Mouse (Mus musculus) midbrain, embryonic 10.5 days (tissue): ENCODE measurements around the gene Ucn. TPM values are rescaled to one million over a fixed set of nuclear protein-coding genes. Genes with fewer than 3 reads are reported as not detected.

ENCODE experiments used
- DNase-seq: peaks from one replicate; pipeline ENCODE4 v3.0.0-alpha.2; 2017; ENCODE audit warnings: low spot score
- H3K27ac ChIP-seq: fragments of 300-500 bp; sonication (generic); replicated peaks from 2 replicates; pipeline ENCODE4 v1.5.1; 2016; ENCODE audit warnings: mild to moderate bottlenecking
- H3K27me3 ChIP-seq: fragments of 300-500 bp; sonication (generic); 2 replicates; pipeline ENCODE4 v1.6.1; 2016; ENCODE audit warnings: low read depth, mild to moderate bottlenecking; ENCODE audit not compliant: poor library complexity, severe bottlenecking
- H3K36me3 ChIP-seq: fragments of 300-500 bp; sonication (generic); 2 replicates; pipeline ENCODE4 v1.6.1; 2016; ENCODE audit warnings: mild to moderate bottlenecking, moderate library complexity
- H3K4me1 ChIP-seq: fragments of 300-500 bp; sonication (generic); 2 replicates; pipeline ENCODE4 v1.6.1; 2016
- H3K4me3 ChIP-seq: fragments of 300-500 bp; sonication (generic); 2 replicates; pipeline ENCODE4 v1.5.1; 2016; ENCODE audit warnings: mild to moderate bottlenecking, moderate library complexity
- H3K9me3 ChIP-seq: fragments of 300-500 bp; sonication (generic); replicated peaks from 2 replicates; pipeline ENCODE4 v1.6.1; 2016; ENCODE audit warnings: mild to moderate bottlenecking
- WGBS: fragments of 180-500 bp; shearing (Covaris S2); methylation state at CpG from one replicate; pipeline ENCODE4 v1.1.7; 2016; 5-methylcytosine and 5-hydroxymethylcytosine counted together
- polyA plus RNA-seq: library from polyadenylated mRNA; unstranded; fragments of >200 nt; fragmentation: Nextera tagmentation; extraction: Ambion mirVana; gene quantifications from 2 replicates; pipeline ENCODE4 v1.2.1, GENCODE M21; 2016

The Ucn gene
- polyA plus RNA-seq: not detected in 2 replicates

GRCm38 (mm10) chr5:31138241-31138967, at the start of gene Ucn:
TSS of gene Ucn (minus strand) at chr5:31138829.
- Histone ChIP-seq H3K9me3 (no peaks in the 10 kb centered on the region), H3K27ac (no peak within 1 kb of the TSS), H3K4me3 (peak within 1 kb of the TSS; percentile 49), H3K36me3 (peaks cover 12% of the 10 kb centered on the region), H3K27me3 (peaks cover 66% of the 10 kb centered on the region), H3K4me1 (peaks cover 28% of the 10 kb centered on the region)
- DNase-seq: peak; percentile 33
- WGBS: under 1% methylated on average over 52 of the region's 52 CpGs

- 60% methylated on average over 4 of the region's 4 CpGs for WGBS
- no peak for DNase-seq
- Histone ChIP-seq H3K4me1 (peaks cover 12% of the 10 kb centered on the region), H3K27ac (no peak overlapping the region), H3K27me3 (no peaks in the 10 kb centered on the region), H3K36me3 (peaks cover 20% of the 10 kb centered on the region), H3K9me3 (no peaks in the 10 kb centered on the region), H3K4me3 (no peak overlapping the region)
Measured at GRCm38 (mm10) chr5:31183678-31184077, 45.0 kb upstream of the Ucn start.

- no peak for DNase-seq
- H3K27ac ChIP-seq: no peak overlapping the region
- H3K36me3 ChIP-seq: peaks cover 16% of the 10 kb centered on the region
- no peaks in the 10 kb centered on the region for H3K27me3 ChIP-seq
- H3K4me1 ChIP-seq: peaks cover 15% of the 10 kb centered on the region
- WGBS: 96% methylated on average over 9 of the region's 9 CpGs
- peak overlapping the region; percentile 97 for H3K4me3 ChIP-seq
- no peaks in the 10 kb centered on the region for H3K9me3 ChIP-seq
Measured at GRCm38 (mm10) chr5:31181183-31181770, 42.6 kb upstream of the Ucn start.

- WGBS: under 1% methylated on average over 59 of the region's 59 CpGs
Measured at GRCm38 (mm10) chr5:31179766-31180630, 41.4 kb upstream of the Ucn start, which contains the start of the genes Gm29609 and Gtf3c2. TSS of gene Gm29609 (minus strand) at chr5:31179911. TSS of gene Gtf3c2 (minus strand) at chr5:31180144.

GRCm38 (mm10) chr5:31179301-31179765, 40.7 kb upstream of the Ucn start:
- peaks cover 30% of the 10 kb centered on the region for H3K36me3 ChIP-seq
- H3K4me3 ChIP-seq: peak overlapping the region; percentile 97
- DNase-seq: no peak
- WGBS: under 1% methylated on average over 25 of the region's 25 CpGs
- H3K27me3 ChIP-seq: no peaks in the 10 kb centered on the region
- no peaks in the 10 kb centered on the region for H3K9me3 ChIP-seq
- H3K27ac ChIP-seq: peak overlapping the region; percentile 95
- peaks cover 15% of the 10 kb centered on the region for H3K4me1 ChIP-seq

More at GRCm38 (mm10) chr5:31179766-31180630, 41.4 kb upstream of the Ucn start, which contains the start of the genes Gm29609 and Gtf3c2:
- Histone ChIP-seq H3K36me3 (peaks cover 23% of the 10 kb centered on the region), H3K27me3 (no peaks in the 10 kb centered on the region), H3K4me3 (peak within 1 kb of the TSS; percentile 97), H3K4me1 (peaks cover 15% of the 10 kb centered on the region), H3K27ac (peak within 1 kb of the TSS; percentile 95), H3K9me3 (no peaks in the 10 kb centered on the region)
- DNase-seq: peak; percentile 93

GRCm38 (mm10) chr5:31168630-31169029, 30.0 kb upstream of the Ucn start:
- Histone ChIP-seq H3K4me3 (no peak overlapping the region), H3K36me3 (peaks cover 98% of the 10 kb centered on the region), H3K27ac (no peak overlapping the region), H3K4me1 (no peaks in the 10 kb centered on the region), H3K27me3 (no peaks in the 10 kb centered on the region), H3K9me3 (no peaks in the 10 kb centered on the region)
- 94% methylated on average over 4 of the region's 4 CpGs for WGBS
- no peak for DNase-seq

GRCm38 (mm10) chr5:31164878-31165277, 26.2 kb upstream of the Ucn start:
- H3K27ac ChIP-seq: no peak overlapping the region
- no peaks in the 10 kb centered on the region for H3K9me3 ChIP-seq
- H3K4me3 ChIP-seq: no peak overlapping the region
- WGBS: 97% methylated on average over 1 of the region's 1 CpGs
- H3K4me1 ChIP-seq: no peaks in the 10 kb centered on the region
- DNase-seq: no peak
- H3K27me3 ChIP-seq: no peaks in the 10 kb centered on the region
- peaks cover 100% of the 10 kb centered on the region for H3K36me3 ChIP-seq

GRCm38 (mm10) chr5:31162462-31162861, 23.8 kb upstream of the Ucn start:
- Histone ChIP-seq H3K4me3 (no peak overlapping the region), H3K9me3 (no peaks in the 10 kb centered on the region), H3K36me3 (peaks cover 100% of the 10 kb centered on the region), H3K27me3 (no peaks in the 10 kb centered on the region), H3K27ac (no peak overlapping the region), H3K4me1 (no peaks in the 10 kb centered on the region)
- no peak for DNase-seq

- Histone ChIP-seq H3K27me3 (no peaks in the 10 kb centered on the region), H3K4me3 (peak within 1 kb of the TSS; percentile 69), H3K9me3 (no peaks in the 10 kb centered on the region), H3K36me3 (peaks cover 55% of the 10 kb centered on the region), H3K4me1 (peaks cover 18% of the 10 kb centered on the region), H3K27ac (peak within 1 kb of the TSS; percentile 85)
- DNase-seq: peak; percentile 82
- under 1% methylated on average over 19 of the region's 19 CpGs for WGBS
Measured at GRCm38 (mm10) chr5:31154152-31154553, 15.5 kb upstream of the Ucn start, which contains the start of gene Mpv17. TSS of gene Mpv17 (minus strand) at chr5:31154251.

GRCm38 (mm10) chr5:31153516-31154151, 15.0 kb upstream of the Ucn start:
- no peak for DNase-seq
- no peaks in the 10 kb centered on the region for H3K27me3 ChIP-seq
- H3K27ac ChIP-seq: peak overlapping the region; percentile 85
- H3K4me3 ChIP-seq: peak overlapping the region; percentile 69
- H3K4me1 ChIP-seq: peaks cover 18% of the 10 kb centered on the region
- H3K9me3 ChIP-seq: no peaks in the 10 kb centered on the region
- WGBS: 38% methylated on average over 6 of the region's 6 CpGs
- peaks cover 53% of the 10 kb centered on the region for H3K36me3 ChIP-seq

GRCm38 (mm10) chr5:31151746-31152145, 13.1 kb upstream of the Ucn start:
- no peaks in the 10 kb centered on the region for H3K27me3 ChIP-seq
- peaks cover 46% of the 10 kb centered on the region for H3K36me3 ChIP-seq
- no peak for DNase-seq

GRCm38 (mm10) chr5:31149781-31150180, 11.2 kb upstream of the Ucn start:
- Histone ChIP-seq H3K4me3 (no peak overlapping the region), H3K36me3 (peaks cover 48% of the 10 kb centered on the region), H3K9me3 (no peaks in the 10 kb centered on the region), H3K27ac (no peak overlapping the region), H3K27me3 (no peaks in the 10 kb centered on the region), H3K4me1 (peaks cover 17% of the 10 kb centered on the region)
- DNase-seq: no peak
- 97% methylated on average over 4 of the region's 4 CpGs for WGBS

More at GRCm38 (mm10) chr5:31151746-31152145, 13.1 kb upstream of the Ucn start:
- Histone ChIP-seq H3K9me3 (no peaks in the 10 kb centered on the region), H3K4me3 (no peak overlapping the region), H3K4me1 (peaks cover 18% of the 10 kb centered on the region), H3K27ac (no peak overlapping the region)
- 93% methylated on average over 3 of the region's 3 CpGs for WGBS
